Mouse (Mus musculus) hindbrain, embryonic 11.5 days (tissue): ENCODE results near the gene Poldip2. TPM values are rescaled to one million over a fixed set of nuclear protein-coding genes. Genes with fewer than 3 reads are reported as not detected.
"Not testable (repeated sequence)": the region's sequence is repeated elsewhere in the genome, so short reads cannot be mapped to it uniquely, and the experiment has no call there.

ENCODE experiments used
- ATAC-seq: fragments of 200-750 bp; cut with Nextera tagmentation; 2 replicates; pipeline ENCODE4 v1.8.0; 2017; ENCODE audit warnings: mild to moderate bottlenecking, moderate TSS enrichment, moderate library complexity; ENCODE audit not compliant: low FRiP score
- DNase-seq: peaks from one replicate; pipeline ENCODE4 v3.0.0-alpha.2; 2015; ENCODE audit warnings: low spot score
- H3K27ac ChIP-seq: fragments of 300-500 bp; sonication (generic); 2 replicates; pipeline ENCODE4 v1.5.1; 2014; ENCODE audit warnings: mild to moderate bottlenecking, low read depth, low read length
- H3K27me3 ChIP-seq: fragments of 300-500 bp; sonication (generic); 2 replicates; pipeline ENCODE4 v1.6.1; 2014; ENCODE audit warnings: mild to moderate bottlenecking, low read length, moderate library complexity, mixed read lengths; ENCODE audit not compliant: control insufficient read depth, insufficient read depth
- H3K36me3 ChIP-seq: fragments of 300-500 bp; sonication (generic); 2 replicates; pipeline ENCODE4 v1.6.1; 2014; ENCODE audit warnings: mild to moderate bottlenecking, low read length, moderate library complexity, mixed read lengths; ENCODE audit not compliant: control insufficient read depth, insufficient read depth
- H3K4me1 ChIP-seq: fragments of 300-500 bp; sonication (generic); replicated peaks from 2 replicates; pipeline ENCODE4 v1.6.1; 2014; ENCODE audit warnings: low read length, mixed read lengths; ENCODE audit not compliant: control insufficient read depth, insufficient read depth
- H3K4me2 ChIP-seq: fragments of 300-500 bp; sonication (generic); replicated peaks from 2 replicates; pipeline ENCODE4 v1.6.1; 2014; ENCODE audit warnings: mild to moderate bottlenecking, low read depth, low read length
- H3K4me3 ChIP-seq: fragments of 300-500 bp; sonication (generic); 2 replicates; pipeline ENCODE4 v1.5.1; 2014; ENCODE audit warnings: low read depth, low read length
- H3K9ac ChIP-seq: fragments of 300-500 bp; sonication (generic); 2 replicates; pipeline ENCODE4 v1.6.1; 2014; ENCODE audit warnings: low read depth, low read length
- H3K9me3 ChIP-seq: fragments of 300-500 bp; sonication (generic); 2 replicates; pipeline ENCODE4 v1.6.1; 2016; ENCODE audit warnings: low read length; ENCODE audit not compliant: control insufficient read depth
- WGBS: fragments of 180-500 bp; shearing (Covaris S2); extraction: QIAGEN DNeasy Blood & Tissue Kit; methylation state at CpG from one replicate; pipeline ENCODE4 v1.1.7; 2014; 5-methylcytosine and 5-hydroxymethylcytosine counted together
- polyA plus RNA-seq: library from polyadenylated mRNA; unstranded; fragments of >200 nt; fragmentation: Nextera tagmentation; extraction: Ambion mirVana; gene quantifications from 2 replicates; pipeline ENCODE4 v1.2.1, GENCODE M21; 2014

The Poldip2 gene
- polyA plus RNA-seq, 1 experiment from 2014 or later: 131 TPM

DNA sequence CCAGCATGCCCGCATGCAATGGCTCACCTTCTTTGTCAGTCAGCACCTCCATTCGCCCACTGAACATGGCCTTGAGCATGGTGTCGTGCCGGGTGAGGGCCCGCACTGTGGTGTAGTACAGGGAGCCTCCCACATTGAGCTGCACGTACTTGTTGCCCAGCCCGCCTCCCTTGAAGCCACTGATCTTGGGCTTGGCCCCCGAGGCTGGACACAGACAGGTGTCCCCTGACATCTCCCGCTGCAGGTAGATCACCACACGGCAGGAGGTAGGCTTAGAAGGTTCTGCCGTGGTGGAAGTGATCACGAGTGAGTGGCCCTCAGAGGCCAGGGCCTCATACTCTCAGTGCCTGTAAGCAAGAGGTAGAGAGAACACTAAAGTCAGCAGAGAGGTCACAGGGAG lies 18.0 kb downstream of the Poldip2 start:
- no peak overlapping the region for H3K27ac ChIP-seq
- 91% methylated on average over 12 of the region's 12 CpGs for WGBS
- ATAC-seq (no peak), DNase-seq (no peak)
- no peak overlapping the region for H3K9ac ChIP-seq
- no peaks in the 10 kb centered on the region for H3K9me3 ChIP-seq
- H3K4me3 ChIP-seq: no peak overlapping the region
- H3K4me2 ChIP-seq: no peak overlapping the region
- H3K4me1 ChIP-seq: no peaks in the 10 kb centered on the region; the same call in 1 of the 2 replicates
- H3K27me3 ChIP-seq: no peaks in the 10 kb centered on the region
- H3K36me3 ChIP-seq: peaks cover 1% of the 10 kb centered on the region; the same call in 1 of the 2 replicates

DNA sequence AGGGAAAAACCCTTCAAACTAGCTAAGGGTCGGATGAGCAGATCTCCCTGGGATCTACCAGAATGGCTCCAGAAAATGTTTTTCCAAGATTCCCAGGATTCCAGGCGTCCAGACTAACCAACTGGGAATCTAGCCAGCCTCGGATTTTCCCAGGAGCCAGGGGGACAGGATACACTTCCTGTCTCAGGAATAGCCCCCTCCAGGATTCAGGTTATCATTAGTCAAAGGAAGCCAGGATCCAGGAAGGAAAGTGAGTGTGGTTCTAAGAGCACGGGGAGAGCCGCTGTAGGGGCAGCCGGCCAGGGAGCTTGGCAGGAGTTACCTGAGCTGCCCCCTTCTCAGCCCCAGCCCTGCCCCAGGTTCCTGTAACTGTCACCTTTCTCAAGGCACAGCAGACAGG lies 19.1 kb downstream of the Poldip2 start:
- no peak overlapping the region for H3K9ac ChIP-seq
- no peak for DNase-seq
- no peaks in the 10 kb centered on the region; the same call in 1 of the 2 replicates for H3K4me1 ChIP-seq
- no peak overlapping the region for H3K4me3 ChIP-seq
- 84% methylated on average over 6 of the region's 6 CpGs for WGBS
- no peak for ATAC-seq
- H3K27ac ChIP-seq: no peak overlapping the region
- no peaks in the 10 kb centered on the region; the same call in 1 of the 2 replicates for H3K36me3 ChIP-seq
- no peak overlapping the region for H3K4me2 ChIP-seq
- H3K27me3 ChIP-seq: no peaks in the 10 kb centered on the region
- H3K9me3 ChIP-seq: no peaks in the 10 kb centered on the region

DNA sequence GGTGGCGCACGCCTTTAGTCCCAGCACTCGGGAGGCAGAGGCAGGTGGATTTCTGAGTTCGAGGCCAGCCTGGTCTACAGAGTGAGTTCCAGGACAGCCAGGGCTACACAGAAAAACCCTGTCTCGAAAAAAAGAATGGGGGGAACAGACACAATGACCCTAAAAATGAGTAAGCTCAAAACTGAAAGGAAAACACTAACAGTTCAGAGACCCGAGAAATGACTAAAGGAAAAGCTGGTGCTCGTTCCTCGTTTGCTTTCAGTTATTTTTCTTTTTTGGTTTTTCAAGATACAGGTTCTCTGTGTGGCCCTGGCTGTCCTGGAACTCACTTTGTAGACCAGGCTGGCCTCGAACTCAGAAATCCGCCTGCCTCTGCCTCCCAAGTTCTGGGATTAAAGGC lies 19.5 kb downstream of the Poldip2 start:
- not testable (repeated sequence) for H3K36me3 ChIP-seq, H3K27me3 ChIP-seq, ATAC-seq, H3K9ac ChIP-seq, H3K4me1 ChIP-seq, H3K4me2 ChIP-seq, H3K9me3 ChIP-seq, H3K4me3 ChIP-seq, DNase-seq, H3K27ac ChIP-seq
- 94% methylated on average over 9 of the region's 10 CpGs for WGBS

DNA sequence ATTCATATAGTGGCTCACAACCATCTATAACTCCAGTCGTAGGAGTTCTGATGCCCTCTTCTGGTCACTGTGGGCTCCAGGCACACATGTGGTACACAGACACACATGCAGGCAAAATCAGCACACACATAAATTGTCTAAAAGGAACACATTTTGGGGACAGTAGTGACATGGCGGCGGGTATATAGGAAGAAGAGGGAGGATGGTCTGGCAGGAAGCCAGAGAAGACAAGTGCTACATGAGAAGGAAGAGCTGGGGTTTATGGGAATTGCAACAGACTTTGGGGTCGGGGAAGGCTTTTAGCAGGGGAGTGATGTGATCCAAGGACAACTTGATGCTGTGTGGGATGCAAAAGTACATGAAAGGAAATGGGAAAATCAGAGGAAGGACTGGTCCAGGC lies 22.5 kb downstream of the Poldip2 start:
- H3K36me3 ChIP-seq: no peaks in the 10 kb centered on the region
- no peak overlapping the region for H3K9ac ChIP-seq
- whole genome bisulfite sequencing: 88% methylated on average over 4 of the region's 4 CpGs
- H3K4me2 ChIP-seq: no peak overlapping the region
- H3K4me1 ChIP-seq: peaks cover 2% of the 10 kb centered on the region
- H3K27me3 ChIP-seq: no peaks in the 10 kb centered on the region
- DNase-seq (no peak), ATAC-seq (no peak)
- no peak overlapping the region for H3K4me3 ChIP-seq
- H3K27ac ChIP-seq: no peak overlapping the region
- H3K9me3 ChIP-seq: no peaks in the 10 kb centered on the region

DNA sequence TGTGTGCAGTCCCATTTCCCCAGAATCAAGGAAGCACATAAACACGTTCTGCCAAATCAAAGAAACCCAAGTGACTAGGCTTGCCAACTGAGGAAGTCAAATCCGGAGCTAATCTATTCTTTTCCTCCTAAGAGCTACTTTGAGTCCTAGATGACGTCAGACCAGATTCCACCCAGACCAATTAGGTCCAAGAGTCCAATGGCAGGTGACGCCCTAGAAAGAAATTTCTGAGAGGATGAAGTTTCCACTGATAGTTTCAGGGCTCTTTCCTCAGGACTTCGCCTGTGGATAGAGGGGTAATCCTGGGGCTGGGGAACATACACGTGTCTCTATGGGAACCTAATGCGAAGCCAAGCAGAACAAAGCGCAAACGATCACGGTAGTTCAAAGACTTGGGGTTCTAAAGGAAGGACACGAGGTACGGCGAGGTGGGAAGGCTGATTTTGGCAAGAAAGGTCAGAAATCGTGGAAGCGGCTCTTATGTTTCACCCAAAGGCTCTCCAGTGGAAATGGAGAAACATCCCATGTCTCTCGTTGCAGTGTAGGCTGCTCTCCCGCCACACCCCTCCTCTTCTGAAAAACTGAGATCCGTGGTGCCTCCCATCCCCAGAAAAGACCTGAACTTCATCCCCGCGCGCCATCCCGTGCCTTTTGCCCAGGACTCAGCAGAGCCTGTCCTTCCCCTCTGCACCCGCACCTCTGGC lies 23.5 kb downstream of the Poldip2 start:
- peak overlapping the region; percentile 67 for H3K9ac ChIP-seq
- ATAC-seq (peak; percentile 28; the same call in 1 of the 2 replicates), DNase-seq (no peak)
- H3K27ac ChIP-seq: peak overlapping the region; percentile 79
- H3K4me1 ChIP-seq: peaks cover 2% of the 10 kb centered on the region
- peak overlapping the region; percentile 82 for H3K4me2 ChIP-seq
- 1% methylated on average over 23 of the region's 23 CpGs for WGBS
- H3K27me3 ChIP-seq: no peaks in the 10 kb centered on the region
- H3K4me3 ChIP-seq: peak overlapping the region; percentile 80
- no peaks in the 10 kb centered on the region for H3K9me3 ChIP-seq
- H3K36me3 ChIP-seq: no peaks in the 10 kb centered on the region

DNA sequence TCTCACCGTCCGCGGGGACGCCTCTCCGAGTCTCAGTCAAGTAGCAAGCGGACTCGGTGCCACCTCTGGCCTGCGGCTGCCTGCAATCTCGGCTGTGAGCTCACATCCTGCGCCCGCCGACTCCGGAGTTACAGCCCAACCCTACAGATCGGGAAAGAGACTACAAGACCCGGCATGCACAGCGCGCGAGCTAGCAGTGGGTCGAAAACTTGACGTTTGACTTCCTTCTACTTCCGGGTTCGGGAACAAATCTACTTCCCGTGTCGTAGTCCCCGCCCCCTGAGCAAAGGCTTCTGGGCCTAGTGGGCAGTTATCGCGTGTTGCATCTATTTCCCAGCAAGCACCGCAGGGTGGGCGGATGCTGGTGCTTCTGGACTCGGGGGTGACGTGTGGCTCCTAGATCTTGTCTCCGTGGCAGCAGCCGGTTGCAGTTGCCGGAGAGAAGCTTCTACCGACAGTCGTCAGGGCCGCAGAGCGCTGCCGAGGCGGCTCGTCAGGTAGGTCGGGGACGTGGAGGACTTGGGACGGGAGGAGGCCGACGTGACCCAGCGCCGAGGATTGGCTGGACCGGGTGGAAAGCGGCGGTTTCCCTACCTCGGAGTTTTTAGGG lies 24.2 kb downstream of the Poldip2 start, which contains the start of the genes Tnfaip1 and Ift20:
Tnfaip1 (minus strand) TSS at position 253 of the 610 bp plus-strand sequence.
Ift20 (plus strand) TSS at position 282 of the 610 bp plus-strand sequence.
- Histone ChIP-seq H3K4me3 (peak within 1 kb of the TSS; percentile 80), H3K36me3 (no peaks in the 10 kb centered on the region), H3K4me1 (peaks cover 2% of the 10 kb centered on the region), H3K4me2 (peak within 1 kb of the TSS; percentile 82), H3K27me3 (no peaks in the 10 kb centered on the region), H3K9ac (peak within 1 kb of the TSS; percentile 84), H3K9me3 (no peaks in the 10 kb centered on the region), H3K27ac (peak within 1 kb of the TSS; percentile 79)
- ATAC-seq (peak; percentile 98), DNase-seq (peak; percentile 98)
- under 1% methylated on average over 52 of the region's 52 CpGs for WGBS

DNA sequence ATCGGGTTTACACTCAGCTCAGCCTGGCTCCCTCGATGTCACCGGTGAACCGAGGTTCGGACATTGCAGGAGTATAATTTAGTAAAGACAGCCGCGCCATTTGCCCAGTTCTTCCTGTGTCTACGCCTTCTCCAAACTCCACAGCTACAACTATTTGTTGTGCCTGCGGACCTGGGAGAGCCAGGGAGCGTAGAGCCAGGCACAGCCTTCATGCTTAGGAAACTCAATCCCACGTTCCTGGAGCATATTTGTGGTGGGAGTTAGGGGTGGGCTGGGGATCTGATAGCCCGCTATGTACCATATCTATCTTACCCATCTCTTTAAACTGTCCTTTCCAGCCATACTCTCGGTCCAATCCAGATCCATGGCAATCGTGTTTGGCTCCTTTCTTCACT lies 24.7 kb downstream of the Poldip2 start:
- peak overlapping the region; percentile 80 for H3K4me3 ChIP-seq
- ATAC-seq: no peak; the same call in 1 of the 2 replicates
- 5% methylated on average over 14 of the region's 14 CpGs for WGBS
- 0 out of 2 replicates have a peak overlapping the region, but pooled peaks have one; percentile 61 for H3K27ac ChIP-seq
- H3K36me3 ChIP-seq: peaks cover 2% of the 10 kb centered on the region; the same call in 1 of the 2 replicates
- H3K9ac ChIP-seq: peak overlapping the region; percentile 84
- H3K9me3 ChIP-seq: no peaks in the 10 kb centered on the region
- H3K4me1 ChIP-seq: peaks cover 2% of the 10 kb centered on the region
- H3K4me2 ChIP-seq: peak overlapping the region; percentile 82
- no peak for DNase-seq
- no peaks in the 10 kb centered on the region for H3K27me3 ChIP-seq

DNA sequence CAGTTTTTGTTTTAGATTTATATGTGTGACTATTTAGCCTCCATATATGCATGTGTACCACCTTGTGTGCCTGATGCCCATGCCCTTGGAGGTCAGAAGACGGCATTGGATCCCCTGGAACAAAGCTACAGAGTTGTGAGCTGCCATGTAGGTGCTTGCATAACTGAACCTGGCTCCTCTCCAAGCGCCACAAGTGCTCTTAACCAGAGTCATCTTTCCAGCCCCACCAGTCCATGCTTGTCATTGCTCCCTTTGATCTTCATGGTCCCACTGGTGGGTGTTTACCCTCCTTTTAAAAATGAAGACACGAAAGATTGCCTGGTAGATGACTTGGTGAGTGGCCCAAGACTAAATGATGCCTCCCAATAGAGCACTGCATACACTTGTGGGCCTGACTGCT lies 28.4 kb downstream of the Poldip2 start:
- Histone ChIP-seq H3K4me2 (no peak overlapping the region), H3K9me3 (no peaks in the 10 kb centered on the region), H3K9ac (no peak overlapping the region), H3K27me3 (no peaks in the 10 kb centered on the region), H3K27ac (no peak overlapping the region), H3K4me3 (no peak overlapping the region), H3K4me1 (peaks cover 2% of the 10 kb centered on the region), H3K36me3 (peaks cover 2% of the 10 kb centered on the region; the same call in 1 of the 2 replicates)
- WGBS: 86% methylated on average over 3 of the region's 3 CpGs
- no peak for DNase-seq
- ATAC-seq: no peak
